Mouse (Mus musculus) bone marrow macrophage, adult 2 months (primary cell): ENCODE data around the gene Xpnpep1. TPM values are rescaled to one million over a fixed set of nuclear protein-coding genes. Genes with fewer than 3 reads are reported as not detected.

ENCODE experiments used
- H3K27ac ChIP-seq: 2 replicates; pipeline ENCODE4 v1.5.1; 2012; ENCODE audit warnings: low read depth, low read length; ENCODE audit not compliant: insufficient read depth
- H3K4me1 ChIP-seq: 2 replicates; pipeline ENCODE4 v1.6.1; 2012; ENCODE audit warnings: low read length; ENCODE audit not compliant: control insufficient read depth, insufficient read depth
- H3K4me3 ChIP-seq: 2 replicates; pipeline ENCODE4 v1.5.1; 2012; ENCODE audit warnings: mild to moderate bottlenecking, low read length, moderate library complexity; ENCODE audit not compliant: insufficient read depth
- CTCF ChIP-seq: IDR thresholded peaks from 2 replicates; pipeline ENCODE4 v1.5.1; 2012; ENCODE audit warnings: low read depth, mild to moderate bottlenecking, low read length, moderate library complexity
- POLR2A ChIP-seq: IDR thresholded peaks from 2 replicates; pipeline ENCODE4 v1.6.1; 2012; ENCODE audit warnings: mild to moderate bottlenecking, low read depth, low read length, borderline replicate concordance
- polyA plus RNA-seq: library from polyadenylated mRNA; stranded (reverse); fragments of >200 nt; gene quantifications from 2 replicates; pipeline ENCODE4 v1.2.4, GENCODE M21; 2012; ENCODE audit not compliant: missing spikeins, insufficient read depth, insufficient read length

The Xpnpep1 gene
- polyA plus RNA-seq, 1 experiment, result 39.9 TPM

DNA sequence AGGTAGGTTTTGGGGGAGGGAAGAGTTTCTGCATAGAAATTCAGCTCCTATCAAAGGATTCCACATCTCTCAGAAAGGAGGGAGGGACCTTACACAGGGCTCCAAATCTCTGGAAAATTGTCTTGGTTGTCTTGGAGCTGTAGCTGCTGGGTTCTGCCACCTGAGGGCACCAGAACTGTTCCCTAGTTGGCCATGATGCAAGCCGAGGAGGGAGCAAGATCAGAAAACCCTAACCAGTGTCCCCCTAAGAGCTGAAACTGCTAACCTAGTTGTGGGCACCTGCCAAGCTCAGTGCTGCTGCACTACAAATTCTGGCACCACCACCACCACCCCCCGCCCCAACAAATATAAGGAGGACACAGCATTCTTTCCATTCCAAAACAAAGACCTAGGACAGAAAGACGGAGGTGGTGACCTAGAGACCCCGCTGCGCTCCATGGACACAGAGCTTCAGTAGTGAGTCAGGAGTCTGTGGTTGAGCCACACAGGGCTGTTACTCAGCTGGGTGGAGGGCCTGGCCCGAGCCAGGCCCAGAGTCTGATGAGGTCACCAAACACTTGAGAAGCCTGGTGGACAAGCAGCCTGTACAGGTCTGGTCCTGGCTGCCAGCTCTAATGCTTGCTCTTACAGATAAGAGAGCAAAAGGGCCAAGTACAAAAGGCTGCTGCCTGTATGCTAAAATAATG is 31.9 kb downstream of the Xpnpep1 start:
- H3K4me1 ChIP-seq, result no peaks in the 10 kb centered on the region
- TF ChIP-seq POLR2A (no peak), CTCF (peak; percentile 44; the same call in 1 of the 2 replicates)
- no peak overlapping the region for H3K4me3 ChIP-seq
- no peak overlapping the region for H3K27ac ChIP-seq

DNA sequence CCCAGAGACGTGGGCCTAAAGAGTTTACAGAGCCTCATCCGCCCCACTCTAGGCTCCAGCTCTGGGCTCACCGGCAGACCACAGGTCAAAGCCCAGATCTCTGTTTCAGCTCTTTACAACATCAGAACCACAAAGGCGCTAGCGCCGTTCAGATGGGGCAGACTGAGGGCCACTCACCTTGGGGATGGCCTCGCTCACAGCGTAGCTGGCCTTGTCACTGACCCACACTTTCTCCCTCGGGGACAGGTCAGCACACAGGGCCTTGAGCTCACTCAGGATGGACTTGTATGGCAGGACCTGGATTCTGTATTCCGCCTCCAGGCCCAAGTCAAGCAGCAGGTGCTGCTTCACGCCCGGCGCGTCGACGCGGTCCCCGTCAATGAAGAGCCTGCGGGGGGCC is 34.0 kb downstream of the Xpnpep1 start:
- no peak for TF ChIP-seq POLR2A
- TF ChIP-seq CTCF, result no peak
- Histone ChIP-seq H3K4me1 (no peaks in the 10 kb centered on the region), H3K4me3 (no peak overlapping the region)

DNA sequence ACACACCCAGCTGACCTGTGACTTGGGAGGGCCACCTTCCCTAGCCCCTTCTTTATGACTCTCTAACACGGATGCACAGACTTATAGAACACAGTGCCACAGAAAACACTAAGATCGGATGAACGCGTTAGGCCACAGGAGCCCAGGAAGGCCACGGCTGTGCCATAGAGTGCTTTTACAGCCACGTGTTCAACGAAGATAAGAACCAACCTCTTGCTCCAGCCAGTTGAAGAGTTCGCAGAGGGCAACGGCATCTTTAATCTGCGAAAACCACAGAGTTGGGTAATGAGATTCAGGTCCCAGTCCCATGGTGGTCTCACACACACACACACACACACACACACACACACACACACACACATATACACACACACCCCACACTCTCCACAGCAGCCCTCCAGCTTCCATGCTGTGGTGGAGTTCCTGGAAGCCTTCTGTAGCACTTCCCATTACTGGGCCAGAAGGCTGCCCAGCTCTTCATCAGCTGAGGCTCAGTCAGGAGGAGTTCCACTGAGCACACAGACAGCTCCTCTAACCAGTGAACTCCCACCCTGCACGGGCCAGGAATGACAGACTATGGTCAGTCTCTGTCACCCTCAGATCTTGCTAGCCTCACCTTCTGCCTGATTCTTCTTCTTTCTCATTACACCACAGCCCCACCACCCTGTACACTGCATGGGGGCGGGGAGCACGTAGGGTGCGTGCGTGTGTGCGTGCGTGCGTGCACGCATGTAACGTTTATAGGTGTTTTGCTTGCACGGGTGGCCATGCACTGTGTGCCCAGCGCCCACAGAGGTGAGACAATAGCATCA is 36.3 kb downstream of the Xpnpep1 start:
- H3K4me1 ChIP-seq, result no peaks in the 10 kb centered on the region
- no peak overlapping the region for H3K27ac ChIP-seq
- H3K4me3 ChIP-seq, result no peak overlapping the region
- no peak for TF ChIP-seq CTCF
- no peak for TF ChIP-seq POLR2A

More for the DNA sequence above, 34.0 kb downstream of the Xpnpep1 start:
- H3K27ac ChIP-seq, result no peak overlapping the region

DNA sequence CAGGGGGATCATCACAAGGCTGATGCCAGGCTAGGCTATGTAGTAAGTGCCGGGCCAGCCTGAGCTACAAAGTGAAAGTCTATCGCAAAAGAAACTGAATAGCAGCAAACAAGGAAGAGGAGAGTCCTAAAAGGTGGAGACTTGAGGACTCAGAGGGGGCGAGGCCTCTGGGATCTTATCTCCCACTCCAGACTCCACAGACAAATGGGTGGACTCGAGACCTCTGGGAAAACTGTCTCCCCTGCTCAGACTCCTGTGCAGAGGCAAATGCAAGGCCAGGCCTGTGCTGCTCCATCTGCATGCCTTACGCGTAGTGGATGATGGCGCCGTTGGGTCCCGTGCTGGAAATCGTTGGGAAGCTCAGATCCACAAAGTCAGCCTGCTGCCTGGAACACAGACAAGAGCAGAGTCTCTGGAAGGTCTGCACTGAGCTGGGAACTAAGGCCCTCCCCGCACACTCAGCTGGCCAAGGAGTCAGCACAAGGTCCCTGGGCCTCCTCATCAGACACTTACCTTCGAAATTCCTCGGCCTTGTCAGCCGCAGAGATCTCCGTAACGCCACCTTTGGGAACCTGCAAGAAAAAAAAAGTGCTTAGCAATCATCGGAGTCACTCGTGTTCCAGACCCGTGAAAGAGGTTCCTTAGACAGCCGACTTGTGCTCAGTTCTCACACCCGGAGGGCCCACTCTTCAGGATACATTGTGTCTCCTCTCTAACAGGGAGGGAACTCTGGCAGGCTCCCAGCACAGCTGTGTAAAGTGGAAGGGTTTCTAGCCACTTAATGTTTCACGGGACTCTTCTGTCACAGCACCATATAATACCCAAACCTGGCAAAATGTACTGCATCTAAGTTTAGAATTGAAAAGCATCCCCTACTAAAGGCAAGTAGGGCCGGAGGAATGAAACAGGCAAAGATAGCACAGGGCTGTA is 37.6 kb downstream of the Xpnpep1 start:
- TF ChIP-seq CTCF (no peak), POLR2A (no peak)
- no peak overlapping the region for H3K4me3 ChIP-seq
- H3K27ac ChIP-seq, result no peak overlapping the region
- no peaks in the 10 kb centered on the region for H3K4me1 ChIP-seq

DNA sequence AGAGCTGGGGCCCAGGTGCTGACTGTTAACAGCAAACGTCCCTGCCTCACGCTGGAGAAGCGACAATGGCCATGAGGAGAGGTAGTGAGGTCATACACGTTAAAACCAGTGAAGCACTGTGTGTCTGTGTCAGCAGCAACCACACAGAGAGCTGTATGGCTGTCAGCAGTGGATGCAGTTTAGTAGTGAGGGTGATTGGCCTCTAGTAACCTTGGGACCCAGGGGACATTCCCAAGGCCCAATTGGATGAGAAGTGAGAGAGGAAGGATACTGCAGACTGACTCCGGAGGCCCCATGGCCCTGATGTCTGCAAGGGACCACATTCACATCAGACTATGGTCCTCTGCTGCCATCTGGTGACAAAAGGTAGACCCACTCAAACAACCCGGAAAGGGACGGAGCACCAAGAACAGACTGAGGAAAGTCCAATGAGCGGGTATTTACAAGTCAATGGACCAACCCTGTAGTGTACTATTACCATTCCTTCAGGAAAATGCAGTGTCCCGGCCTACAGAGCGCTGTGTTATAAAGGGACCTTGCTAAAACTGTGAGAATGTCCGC is 47.1 kb downstream of the Xpnpep1 start:
- Histone ChIP-seq H3K27ac (no peak overlapping the region), H3K4me1 (no peaks in the 10 kb centered on the region), H3K4me3 (no peak overlapping the region)
- TF ChIP-seq POLR2A, result no peak
- no peak for TF ChIP-seq CTCF

DNA sequence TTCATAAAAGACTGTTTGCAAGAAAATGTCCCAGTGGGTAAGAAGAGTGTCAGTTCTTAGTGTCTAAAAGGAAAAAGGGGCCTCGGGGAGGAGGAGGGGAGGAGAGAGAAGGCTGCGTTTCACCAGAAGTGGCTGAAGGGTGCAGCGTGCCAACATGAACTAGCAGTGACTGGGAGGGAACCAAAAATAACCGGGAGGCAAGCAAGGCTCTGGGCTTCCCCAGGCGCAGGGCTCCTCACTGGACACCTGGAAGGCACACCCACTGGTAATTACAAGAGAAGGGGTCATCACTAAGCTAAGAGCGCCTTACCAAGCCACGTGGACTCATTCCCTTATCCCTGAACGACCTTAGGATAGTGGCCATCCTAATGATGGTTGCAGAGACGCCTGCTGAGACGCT is 48.1 kb downstream of the Xpnpep1 start:
- TF ChIP-seq POLR2A, result no peak
- no peak for TF ChIP-seq CTCF
- no peaks in the 10 kb centered on the region for H3K4me1 ChIP-seq
- H3K27ac ChIP-seq, result no peak overlapping the region
- H3K4me3 ChIP-seq, result no peak overlapping the region

DNA sequence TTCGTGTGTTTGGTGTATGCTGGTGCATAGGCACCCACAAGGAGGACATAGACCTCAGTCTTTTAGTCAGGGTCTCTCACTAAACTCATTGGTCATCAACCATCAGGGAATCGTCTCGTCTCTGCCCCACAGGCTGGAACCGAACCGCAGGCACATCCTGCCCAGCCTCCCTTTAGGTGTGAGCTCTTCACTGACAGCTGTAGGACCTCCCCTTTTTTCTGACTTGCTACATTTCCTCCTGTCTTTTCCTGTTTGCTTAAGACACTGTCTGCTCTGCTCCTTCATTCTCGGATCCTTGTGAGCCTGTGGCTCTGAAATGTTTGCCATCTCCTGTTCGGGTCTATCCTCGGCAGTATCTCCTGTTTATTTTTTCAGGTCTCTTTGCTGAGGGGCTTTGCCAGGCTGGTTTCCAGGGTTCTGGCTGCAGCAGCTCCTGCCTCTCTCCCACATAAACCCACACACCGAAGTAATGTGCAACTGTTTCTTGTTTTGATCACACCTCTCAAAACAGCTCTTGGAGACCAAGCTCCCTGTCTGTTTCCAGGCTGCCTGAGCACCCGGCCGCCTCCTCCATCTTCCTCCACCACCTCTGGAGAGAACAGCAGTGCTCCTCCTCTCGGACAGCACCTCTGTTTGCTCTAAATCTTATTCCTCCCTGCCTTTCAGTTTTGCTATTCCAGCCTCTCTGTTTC is 60.8 kb downstream of the Xpnpep1 start:
- no peak overlapping the region for H3K27ac ChIP-seq
- no peak overlapping the region for H3K4me3 ChIP-seq
- peaks cover 2% of the 10 kb centered on the region; the same call in 1 of the 2 replicates for H3K4me1 ChIP-seq
- TF ChIP-seq POLR2A, result no peak

DNA sequence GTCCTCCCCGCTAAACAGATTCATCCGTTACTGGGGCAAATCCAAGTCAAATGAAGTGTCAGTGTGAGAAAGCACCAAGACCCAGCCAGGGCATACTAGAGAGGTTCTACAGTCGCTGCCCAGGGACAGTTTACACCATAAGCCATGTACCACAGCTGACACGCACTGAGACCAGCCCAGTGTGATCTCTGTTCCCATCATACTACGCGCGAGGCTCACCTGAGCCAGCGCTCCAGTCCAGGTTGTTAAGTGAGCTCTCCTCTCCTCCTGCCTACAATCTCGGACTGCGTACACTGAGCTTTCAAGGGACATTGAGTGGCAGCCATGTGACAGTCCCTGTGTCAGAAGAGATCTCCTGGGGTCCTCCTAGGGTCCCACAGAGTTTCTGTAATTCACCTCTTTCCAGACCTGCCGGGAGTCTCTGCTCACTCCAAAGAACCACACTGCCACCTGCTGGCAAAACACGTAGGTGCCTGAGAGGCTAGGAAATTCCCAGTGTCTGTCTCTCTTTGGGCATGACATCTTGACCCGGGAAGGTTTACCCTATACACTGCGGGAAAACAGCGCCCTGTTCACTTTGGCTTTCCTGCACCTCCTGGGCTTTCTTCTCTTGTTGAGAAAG is 64.3 kb downstream of the Xpnpep1 start:
- no peak overlapping the region for H3K27ac ChIP-seq
- TF ChIP-seq POLR2A, result no peak
- TF ChIP-seq CTCF, result peak; percentile 78
- H3K4me1 ChIP-seq, result no peaks in the 10 kb centered on the region
- H3K4me3 ChIP-seq, result no peak overlapping the region
